Mouse (Mus musculus) hindbrain, embryonic 11.5 days (tissue): Measurements from ENCODE around the gene Grm4. TPM values are rescaled to one million over a fixed set of nuclear protein-coding genes. Genes with fewer than 3 reads are reported as not detected.

ENCODE experiments used
- ATAC-seq: fragments of 200-750 bp; cut with Nextera tagmentation; 2 replicates; pipeline ENCODE4 v1.8.0; 2017; ENCODE audit warnings: mild to moderate bottlenecking, moderate TSS enrichment, moderate library complexity; ENCODE audit not compliant: low FRiP score
- DNase-seq: peaks from one replicate; pipeline ENCODE4 v3.0.0-alpha.2; 2015; ENCODE audit warnings: low spot score
- H3K27ac ChIP-seq: fragments of 300-500 bp; sonication (generic); 2 replicates; pipeline ENCODE4 v1.5.1; 2014; ENCODE audit warnings: mild to moderate bottlenecking, low read depth, low read length
- H3K27me3 ChIP-seq: fragments of 300-500 bp; sonication (generic); 2 replicates; pipeline ENCODE4 v1.6.1; 2014; ENCODE audit warnings: mild to moderate bottlenecking, low read length, moderate library complexity, mixed read lengths; ENCODE audit not compliant: control insufficient read depth, insufficient read depth
- H3K36me3 ChIP-seq: fragments of 300-500 bp; sonication (generic); 2 replicates; pipeline ENCODE4 v1.6.1; 2014; ENCODE audit warnings: mild to moderate bottlenecking, low read length, moderate library complexity, mixed read lengths; ENCODE audit not compliant: control insufficient read depth, insufficient read depth
- H3K4me1 ChIP-seq: fragments of 300-500 bp; sonication (generic); replicated peaks from 2 replicates; pipeline ENCODE4 v1.6.1; 2014; ENCODE audit warnings: low read length, mixed read lengths; ENCODE audit not compliant: control insufficient read depth, insufficient read depth
- H3K4me2 ChIP-seq: fragments of 300-500 bp; sonication (generic); replicated peaks from 2 replicates; pipeline ENCODE4 v1.6.1; 2014; ENCODE audit warnings: mild to moderate bottlenecking, low read depth, low read length
- H3K4me3 ChIP-seq: fragments of 300-500 bp; sonication (generic); 2 replicates; pipeline ENCODE4 v1.5.1; 2014; ENCODE audit warnings: low read depth, low read length
- H3K9ac ChIP-seq: fragments of 300-500 bp; sonication (generic); 2 replicates; pipeline ENCODE4 v1.6.1; 2014; ENCODE audit warnings: low read depth, low read length
- H3K9me3 ChIP-seq: fragments of 300-500 bp; sonication (generic); 2 replicates; pipeline ENCODE4 v1.6.1; 2016; ENCODE audit warnings: low read length; ENCODE audit not compliant: control insufficient read depth
- WGBS: fragments of 180-500 bp; shearing (Covaris S2); extraction: QIAGEN DNeasy Blood & Tissue Kit; methylation state at CpG from one replicate; pipeline ENCODE4 v1.1.7; 2014; 5-methylcytosine and 5-hydroxymethylcytosine counted together
- polyA plus RNA-seq: library from polyadenylated mRNA; unstranded; fragments of >200 nt; fragmentation: Nextera tagmentation; extraction: Ambion mirVana; gene quantifications from 2 replicates; pipeline ENCODE4 v1.2.1, GENCODE M21; 2014

Gene Grm4
- polyA plus RNA-seq, 1 experiment from 2014 or later, result 3.6 TPM

DNA sequence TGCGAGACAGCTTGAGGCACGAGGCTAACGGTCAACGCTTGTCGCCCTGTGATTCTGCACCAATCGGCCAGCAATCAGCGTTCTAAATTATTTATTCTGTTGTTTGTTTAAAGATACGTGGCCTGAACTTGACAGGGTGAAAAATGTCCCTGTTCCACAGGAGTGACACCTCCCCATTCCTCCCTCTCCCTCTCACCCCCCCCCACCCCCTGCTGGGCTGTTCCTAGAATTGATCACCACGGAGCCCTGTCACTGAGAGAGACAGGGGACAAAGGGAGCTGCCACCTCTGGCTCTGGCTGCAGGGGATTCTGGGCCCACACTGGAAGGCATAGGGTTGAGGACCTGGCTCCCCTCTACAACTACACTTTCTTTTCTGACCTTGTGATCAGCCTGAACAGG lies 91.4 kb downstream of the Grm4 start:
- ATAC-seq (0 out of 2 replicates have a peak, but pooled peaks have one; percentile 38), DNase-seq (peak; percentile 56)
- Histone ChIP-seq H3K4me3 (no peak overlapping the region), H3K36me3 (no peaks in the 10 kb centered on the region), H3K4me2 (no peak overlapping the region), H3K9me3 (0 out of 2 replicates have a peak, but pooled peaks cover 3% of the 10 kb centered on the region), H3K27me3 (no peaks in the 10 kb centered on the region), H3K4me1 (peaks cover 4% of the 10 kb centered on the region; the same call in 1 of the 2 replicates), H3K9ac (no peak overlapping the region), H3K27ac (peak overlapping the region; percentile 77)
- WGBS, result 18% methylated on average over 9 of the region's 9 CpGs

DNA sequence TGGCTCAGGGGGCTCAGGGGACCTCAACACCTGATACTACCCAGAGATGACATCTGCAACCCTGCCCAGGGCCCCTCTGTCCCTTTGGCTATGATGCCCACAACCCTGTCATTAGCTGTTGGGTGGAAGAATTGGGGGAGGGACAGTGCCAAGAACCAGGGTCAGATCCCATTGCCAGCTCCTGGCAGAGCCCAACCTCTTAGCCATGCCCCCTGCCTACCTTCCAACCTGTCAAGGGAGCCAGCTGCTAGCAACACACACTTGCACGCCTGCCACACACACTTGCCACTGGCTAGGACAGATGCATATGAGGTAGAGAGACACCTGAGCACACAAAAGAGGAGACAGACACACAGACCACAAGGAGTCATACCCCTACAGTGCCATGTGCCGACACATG lies 96.2 kb downstream of the Grm4 start:
- Histone ChIP-seq H3K27ac (no peak overlapping the region), H3K27me3 (no peaks in the 10 kb centered on the region), H3K9me3 (0 out of 2 replicates have a peak, but pooled peaks cover 3% of the 10 kb centered on the region), H3K4me3 (no peak overlapping the region), H3K36me3 (no peaks in the 10 kb centered on the region), H3K9ac (no peak overlapping the region), H3K4me1 (peaks cover 9% of the 10 kb centered on the region), H3K4me2 (no peak overlapping the region)
- DNase-seq (no peak), ATAC-seq (no peak)
- WGBS, result 85% methylated on average over 2 of the region's 2 CpGs

DNA sequence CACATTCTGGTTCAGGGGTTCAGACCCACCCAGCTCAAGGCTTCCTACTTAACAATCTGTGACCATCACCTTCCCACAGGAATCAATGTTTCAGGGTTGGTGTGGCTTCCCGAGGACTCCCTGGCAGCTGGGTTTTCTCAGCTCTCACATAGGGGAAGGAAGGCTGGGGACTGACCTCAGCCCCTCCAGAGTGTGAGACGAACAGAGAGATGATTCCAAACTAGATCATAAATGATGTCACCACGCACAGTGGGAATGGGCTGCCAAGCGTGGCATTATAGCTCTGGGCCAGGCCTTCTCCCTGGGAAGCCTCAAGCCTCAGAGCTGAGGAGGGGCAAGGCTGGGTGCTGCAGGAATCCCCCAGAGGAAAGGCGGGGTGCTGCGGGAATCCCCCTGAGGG lies 96.8 kb downstream of the Grm4 start:
- Histone ChIP-seq H3K4me3 (no peak overlapping the region), H3K27me3 (no peaks in the 10 kb centered on the region), H3K9me3 (0 out of 2 replicates have a peak, but pooled peaks cover 3% of the 10 kb centered on the region), H3K36me3 (no peaks in the 10 kb centered on the region), H3K27ac (no peak overlapping the region), H3K9ac (no peak overlapping the region), H3K4me1 (peaks cover 9% of the 10 kb centered on the region), H3K4me2 (no peak overlapping the region)
- ATAC-seq (no peak), DNase-seq (no peak)
- 79% methylated on average over 6 of the region's 6 CpGs for WGBS

GRCm38 (mm10) chr17:27422726-27423381 lies 98.3 kb downstream of the Grm4 start:
- WGBS, result 31% methylated on average over 10 of the region's 10 CpGs
- H3K4me3 ChIP-seq, result no peak overlapping the region
- no peak for DNase-seq

GRCm38 (mm10) chr17:27422371-27422725 lies 98.9 kb downstream of the Grm4 start:
- no peaks in the 10 kb centered on the region for H3K27me3 ChIP-seq
- no peaks in the 10 kb centered on the region for H3K9me3 ChIP-seq
- H3K4me2 ChIP-seq, result no peak overlapping the region
- H3K36me3 ChIP-seq, result no peaks in the 10 kb centered on the region
- WGBS, result 28% methylated on average over 6 of the region's 6 CpGs
- ATAC-seq (no peak), DNase-seq (no peak)
- H3K4me1 ChIP-seq, result peaks cover 9% of the 10 kb centered on the region
- no peak overlapping the region for H3K4me3 ChIP-seq
- peak overlapping the region; percentile 15; the same call in 1 of the 2 replicates for H3K9ac ChIP-seq
- peak overlapping the region; percentile 77 for H3K27ac ChIP-seq

More at GRCm38 (mm10) chr17:27422726-27423381, 98.3 kb downstream of the Grm4 start:
- no peaks in the 10 kb centered on the region for H3K9me3 ChIP-seq
- peaks cover 9% of the 10 kb centered on the region for H3K4me1 ChIP-seq
- no peak overlapping the region for H3K4me2 ChIP-seq
- H3K27ac ChIP-seq, result peak overlapping the region; percentile 77
- H3K9ac ChIP-seq, result peak overlapping the region; percentile 15; the same call in 1 of the 2 replicates
- no peak for ATAC-seq
- no peaks in the 10 kb centered on the region for H3K36me3 ChIP-seq
- no peaks in the 10 kb centered on the region for H3K27me3 ChIP-seq

DNA sequence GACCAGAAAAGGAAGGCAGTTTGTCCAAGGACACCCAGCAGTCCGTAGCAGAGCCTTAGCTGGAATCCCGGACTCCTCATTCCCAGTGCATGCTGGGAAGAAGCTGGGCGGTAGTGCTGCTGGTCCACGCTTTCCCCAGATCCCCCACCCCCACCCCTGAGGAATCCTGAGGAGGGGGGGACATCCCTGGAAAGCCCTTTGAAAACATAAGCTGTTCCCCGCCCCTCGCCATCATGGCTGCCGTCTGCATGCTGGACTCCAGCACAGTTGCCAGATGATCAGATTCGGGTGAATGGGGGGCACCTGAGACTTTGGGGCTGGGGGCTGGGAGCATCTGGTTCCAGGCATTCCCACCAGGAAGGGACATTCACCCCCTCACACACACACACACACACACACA lies 99.4 kb downstream of the Grm4 start:
- Histone ChIP-seq H3K9ac (no peak overlapping the region), H3K4me1 (peaks cover 9% of the 10 kb centered on the region), H3K27me3 (no peaks in the 10 kb centered on the region), H3K27ac (peak overlapping the region; percentile 77), H3K9me3 (no peaks in the 10 kb centered on the region), H3K4me2 (no peak overlapping the region), H3K36me3 (no peaks in the 10 kb centered on the region), H3K4me3 (no peak overlapping the region)
- 59% methylated on average over 8 of the region's 8 CpGs for WGBS
- DNase-seq (no peak), ATAC-seq (no peak)

- Histone ChIP-seq H3K9ac (no peak overlapping the region), H3K9me3 (no peaks in the 10 kb centered on the region), H3K4me3 (no peak overlapping the region), H3K36me3 (no peaks in the 10 kb centered on the region), H3K27ac (no peak overlapping the region), H3K4me2 (no peak overlapping the region), H3K27me3 (no peaks in the 10 kb centered on the region), H3K4me1 (no peaks in the 10 kb centered on the region)
- no peak for DNase-seq
- 85% methylated on average over 5 of the region's 5 CpGs for WGBS
- ATAC-seq, result no peak
Measured at GRCm38 (mm10) chr17:27409006-27409405, 112.2 kb downstream of the Grm4 start.

- Histone ChIP-seq H3K9ac (no peak overlapping the region), H3K4me1 (no peaks in the 10 kb centered on the region), H3K27me3 (no peaks in the 10 kb centered on the region), H3K36me3 (no peaks in the 10 kb centered on the region), H3K27ac (no peak overlapping the region), H3K4me3 (no peak overlapping the region), H3K9me3 (no peaks in the 10 kb centered on the region), H3K4me2 (no peak overlapping the region)
- DNase-seq (no peak), ATAC-seq (no peak)
- 70% methylated on average over 5 of the region's 5 CpGs for WGBS
Measured at GRCm38 (mm10) chr17:27408531-27408930, 112.7 kb downstream of the Grm4 start.

DNA sequence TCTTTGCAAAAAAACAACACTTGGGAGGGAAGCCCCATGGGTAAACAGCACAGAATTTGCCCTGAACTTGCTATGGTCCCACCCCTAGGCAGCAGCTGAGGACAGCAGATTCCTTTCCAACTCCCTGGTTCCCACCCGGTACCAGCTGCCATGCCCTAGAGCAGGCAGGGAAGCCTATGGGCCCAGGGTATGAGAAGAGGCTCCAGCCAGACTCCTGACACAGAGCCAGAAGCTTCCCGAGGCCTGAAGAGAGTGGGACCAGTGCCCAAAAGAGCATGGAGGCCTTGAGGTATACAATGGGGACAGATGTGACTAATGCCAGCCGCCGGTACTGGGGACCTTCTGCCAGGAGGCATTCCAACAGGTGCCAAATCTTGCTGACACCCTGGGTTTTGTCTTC lies 114.2 kb downstream of the Grm4 start:
- H3K4me3 ChIP-seq, result no peak overlapping the region
- no peaks in the 10 kb centered on the region for H3K4me1 ChIP-seq
- no peak for DNase-seq
- H3K9me3 ChIP-seq, result no peaks in the 10 kb centered on the region
- H3K36me3 ChIP-seq, result no peaks in the 10 kb centered on the region
- H3K27me3 ChIP-seq, result no peaks in the 10 kb centered on the region
- ATAC-seq, result no peak
- H3K4me2 ChIP-seq, result no peak overlapping the region
- WGBS, result 87% methylated on average over 4 of the region's 4 CpGs
- H3K9ac ChIP-seq, result no peak overlapping the region
- H3K27ac ChIP-seq, result no peak overlapping the region
